Mouse (Mus musculus): ENCODE results near the gene Rarg. TPM values are rescaled to one million over a fixed set of nuclear protein-coding genes. Genes with fewer than 3 reads are reported as not detected.

The Rarg gene
- 10 to 100 TPM; 37.8 to 49.0 TPM for total RNA-seq (2023)

DNA sequence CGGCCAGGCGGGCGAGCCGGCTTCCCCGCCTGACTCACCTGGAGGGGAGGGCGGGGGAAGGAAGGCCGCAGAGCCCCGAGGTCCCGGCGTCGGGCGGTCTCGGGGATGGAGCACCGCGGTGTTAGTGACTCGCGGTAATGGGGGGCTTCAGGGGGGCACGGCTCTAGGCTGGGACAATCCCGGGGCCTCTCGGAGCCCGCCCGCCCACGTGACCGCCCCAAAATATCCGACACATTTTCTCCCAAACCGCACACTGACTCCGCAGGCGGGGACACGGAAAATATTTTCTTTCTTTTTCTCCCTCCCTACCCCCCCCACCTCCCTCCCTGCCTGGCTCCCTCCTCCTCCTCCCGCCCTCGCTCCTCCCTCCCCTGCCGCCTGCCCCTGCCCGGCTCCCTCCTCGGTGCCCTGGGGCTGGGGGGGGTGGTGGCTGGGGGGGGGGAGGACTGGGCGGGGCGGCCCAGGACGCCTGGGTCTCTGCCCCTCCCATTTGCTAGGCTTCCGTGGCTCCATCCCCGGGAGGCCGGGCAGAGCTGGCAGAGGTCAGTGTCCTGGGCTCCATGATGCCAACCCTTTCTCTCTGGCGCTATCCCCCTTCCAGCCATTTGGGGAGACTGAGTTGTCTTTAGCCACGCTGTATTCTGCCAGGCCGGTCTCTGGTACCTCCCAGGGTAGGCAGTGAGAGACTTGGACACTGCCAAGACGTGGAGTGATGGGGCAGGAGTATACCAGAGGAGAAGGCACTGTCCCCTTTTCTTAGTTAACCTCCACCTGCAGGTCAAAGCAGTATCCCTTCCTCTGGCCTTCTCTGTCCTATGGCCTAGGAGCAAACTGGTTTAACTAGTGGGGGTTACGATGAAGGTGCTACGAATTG lies at the start of gene Rarg:
Rarg (minus strand) TSS at position 316 of the 874 bp plus-strand sequence.

DNA sequence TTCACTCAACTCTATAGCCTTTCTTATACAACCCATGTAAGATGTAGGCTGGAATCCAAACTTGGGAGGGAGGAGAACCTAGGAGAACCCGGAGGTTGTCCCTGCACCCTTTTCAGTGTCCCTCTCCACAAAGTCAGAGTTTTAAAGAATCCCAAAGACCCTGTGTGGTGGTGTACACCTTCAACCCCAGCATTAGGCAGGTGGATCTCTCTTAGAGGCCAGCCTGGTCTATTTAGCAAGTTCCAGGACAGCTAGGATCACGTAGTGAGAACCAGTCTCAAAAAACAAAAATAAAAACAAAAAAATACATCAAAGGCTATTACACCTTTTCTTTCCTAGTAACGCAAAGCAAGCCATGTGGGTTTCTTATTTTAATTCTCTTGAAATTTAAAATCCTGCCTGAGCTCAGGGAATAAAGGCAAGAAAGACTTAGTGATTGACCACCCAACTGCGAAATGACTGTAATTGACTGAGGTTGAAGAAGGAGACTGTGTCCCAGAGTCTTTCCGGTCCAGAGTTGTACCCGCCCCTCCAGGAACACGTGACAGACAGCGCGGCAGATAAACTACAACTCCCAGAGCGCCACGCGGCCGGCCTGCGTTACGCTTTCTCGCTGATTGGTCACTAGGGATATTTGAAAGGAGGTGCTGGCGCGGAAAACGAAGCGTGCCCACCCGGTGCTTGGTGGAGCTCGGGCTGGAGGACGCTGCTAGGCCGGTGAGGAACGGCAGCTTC lies 38.5 kb upstream of the Rarg start, which contains the start of gene Espl1:
Espl1 (plus strand) TSS at position 634 of the 735 bp plus-strand sequence.

DNA sequence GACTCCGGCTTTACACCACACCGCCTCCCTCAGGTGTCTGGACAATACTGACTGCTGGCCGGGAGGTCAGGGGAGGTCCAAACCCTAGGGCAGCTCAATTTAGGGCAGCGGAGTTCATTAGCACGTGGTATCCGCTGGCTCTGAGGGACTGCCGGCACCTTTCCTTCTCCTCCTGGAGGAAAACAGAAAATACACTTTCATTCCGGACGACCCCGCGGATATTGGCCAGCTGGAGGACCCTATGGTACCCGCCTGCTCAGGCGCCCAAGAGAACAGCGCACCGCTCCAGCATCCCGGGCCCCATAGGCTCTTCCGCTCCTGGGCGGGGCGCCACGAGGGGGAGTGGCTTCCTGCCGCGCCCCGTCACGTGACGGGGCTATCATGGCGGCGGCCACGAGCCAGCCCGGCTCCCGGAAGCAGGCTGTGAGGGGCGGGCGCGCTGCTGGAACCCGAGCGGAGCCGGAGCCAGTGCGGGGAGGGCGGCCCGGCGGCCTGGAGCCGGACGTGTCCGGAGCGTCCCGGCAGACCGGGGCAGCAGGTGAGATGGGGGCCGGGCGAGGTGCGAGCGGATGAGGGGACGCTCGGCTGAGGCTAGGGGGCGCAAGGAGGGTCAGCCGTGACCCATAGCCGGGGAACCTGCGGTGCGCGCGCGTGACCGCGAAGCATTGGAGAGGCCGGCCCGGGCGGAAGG lies 21.9 kb upstream of the Rarg start, which contains the start of gene Mfsd5:
Mfsd5 (plus strand) TSS at position 363 of the 691 bp plus-strand sequence.

DNA sequence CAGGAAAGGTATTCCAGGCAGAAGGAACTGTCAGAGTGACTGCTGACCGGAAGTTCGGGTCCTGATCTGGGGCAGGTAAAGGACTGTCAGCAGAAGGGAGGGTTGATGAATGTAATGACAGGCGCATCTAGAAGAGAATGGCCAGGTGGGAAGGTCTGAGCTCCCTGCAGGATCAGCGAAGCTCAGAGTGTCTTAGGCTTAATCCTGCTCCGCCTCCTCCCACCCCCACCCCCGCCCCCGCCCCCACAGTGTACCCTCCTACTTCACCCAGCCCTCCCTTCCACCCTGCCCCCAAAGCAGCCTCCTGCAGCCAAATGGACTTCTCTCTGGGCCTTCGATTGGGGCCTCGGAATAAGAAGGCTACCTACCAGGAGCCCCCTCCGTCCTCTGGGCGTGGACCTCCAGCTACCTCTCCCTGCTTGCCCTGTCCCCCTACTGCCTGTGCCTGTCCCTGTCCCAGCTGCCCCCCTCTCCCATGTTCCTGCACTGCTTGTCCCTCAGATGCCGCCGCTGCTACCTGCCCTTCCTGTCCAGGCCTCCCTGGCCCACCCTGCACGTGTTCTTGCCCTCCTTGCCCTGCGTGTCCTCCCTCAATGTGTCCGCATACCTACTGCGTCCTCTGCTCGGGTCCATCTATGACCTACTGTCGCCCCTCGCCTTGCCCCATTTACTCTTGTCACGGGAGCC lies 13.1 kb upstream of the Rarg start, which contains the start of gene Gm9918:
Gm9918 (plus strand) TSS at position 290 of the 687 bp plus-strand sequence.

DNA sequence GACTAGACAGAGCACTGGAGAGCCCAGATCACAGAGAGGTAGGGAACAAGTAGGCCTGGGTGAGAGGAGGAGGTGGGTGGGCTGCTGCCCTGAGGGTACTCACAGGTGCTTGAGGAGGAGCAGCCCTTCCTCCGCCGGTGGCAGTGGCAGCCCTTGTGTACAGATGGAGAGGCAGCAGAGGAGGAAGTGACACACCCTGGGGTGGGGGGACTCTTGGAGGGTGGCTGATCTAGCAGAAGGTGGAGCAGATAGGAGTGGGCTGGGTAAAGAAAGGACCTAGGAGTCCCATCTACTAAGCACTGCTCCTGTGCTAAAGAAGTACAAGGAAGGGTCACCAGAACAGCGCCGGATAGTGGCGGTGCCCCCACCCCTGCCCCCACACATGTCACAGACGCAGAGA lies 25.6 kb downstream of the Rarg start, which contains the start of gene Itgb7:
Itgb7 (minus strand) TSS at position 197 of the 400 bp plus-strand sequence.

DNA sequence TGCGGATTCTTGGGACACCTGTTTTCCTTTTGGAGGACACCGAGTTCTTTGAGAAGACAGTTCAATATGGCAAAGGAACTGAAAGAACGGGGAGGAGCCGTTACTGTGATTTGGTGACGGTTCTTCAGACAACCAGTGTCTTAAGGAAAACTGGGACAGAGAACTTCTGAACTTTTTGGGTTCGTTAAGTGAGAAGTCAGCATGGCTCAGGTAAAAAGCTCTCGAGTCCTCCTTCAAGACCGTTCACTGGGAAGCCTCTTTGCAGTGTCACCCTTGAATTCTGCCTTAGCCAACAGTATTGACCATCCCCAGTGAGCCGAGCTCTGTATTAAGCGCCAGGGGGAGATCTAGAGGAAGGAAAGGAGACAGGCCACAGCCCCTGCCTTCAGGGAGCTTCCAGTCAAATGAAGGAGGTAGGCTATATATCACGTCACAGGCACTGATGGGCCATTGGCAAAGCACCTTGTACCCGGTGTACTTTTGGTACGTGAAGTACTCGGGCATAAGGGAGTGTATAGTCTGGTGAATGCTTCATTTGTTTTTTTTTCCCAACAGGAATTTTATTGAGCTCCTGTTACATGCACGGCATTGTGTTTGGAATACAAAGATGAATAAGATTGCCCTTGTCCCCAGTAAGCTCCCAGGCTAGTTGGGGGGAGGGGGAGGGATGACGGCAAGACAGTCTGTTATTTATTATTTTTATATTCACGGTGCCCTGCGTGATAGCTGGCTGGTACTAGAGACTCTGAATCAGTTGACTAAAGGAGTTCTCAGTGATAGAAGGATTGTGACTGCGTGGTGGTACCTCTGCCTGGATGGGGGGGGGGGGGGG lies 52.4 kb downstream of the Rarg start, which contains the start of gene Csad:
Csad (minus strand) TSS at position 51 of the 832 bp plus-strand sequence.

DNA sequence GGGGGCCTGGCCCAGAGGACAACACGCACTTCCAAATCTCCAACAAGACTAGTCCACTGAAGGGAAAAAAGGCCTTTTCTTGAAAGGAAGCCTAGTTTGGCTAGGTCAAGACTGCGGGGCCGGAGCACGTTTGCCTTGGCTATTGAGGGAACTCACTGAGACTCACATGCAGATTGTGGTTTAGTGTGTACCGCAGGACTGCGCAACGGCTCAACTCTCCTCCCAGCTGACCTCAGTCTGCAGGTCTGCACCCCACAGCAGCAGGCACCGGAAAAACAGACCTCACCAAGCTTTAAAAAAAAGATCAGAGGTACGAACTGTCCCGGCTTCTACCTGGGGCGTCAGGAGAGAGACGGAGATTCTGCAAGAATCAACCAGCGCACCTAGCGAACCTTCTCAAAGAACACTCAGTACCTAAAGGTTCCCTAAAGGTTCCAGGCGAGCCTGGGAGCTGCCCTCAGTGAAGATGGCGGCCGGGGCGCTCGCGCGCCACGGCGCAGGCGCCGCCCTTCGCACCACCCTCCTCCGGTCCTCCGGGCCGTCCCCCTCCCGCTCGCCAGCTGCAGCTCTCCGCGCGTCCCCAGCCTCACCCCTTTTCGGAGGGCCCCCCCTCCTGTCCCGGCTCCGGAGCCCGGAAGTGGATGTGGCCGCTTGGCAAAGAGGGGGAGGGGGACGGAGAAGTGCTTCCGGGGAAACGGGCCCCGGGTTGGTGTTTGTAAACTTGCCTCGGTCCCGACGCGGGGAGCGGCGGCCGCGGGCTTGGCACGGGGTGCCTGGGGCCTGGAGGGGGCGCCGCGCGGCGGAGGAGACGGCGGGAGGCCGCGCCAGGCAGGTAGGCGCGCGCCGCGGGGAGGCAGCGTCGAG lies 54.1 kb downstream of the Rarg start, which contains the start of gene Zfp740:
Zfp740 (plus strand) TSS at position 279 of the 864 bp plus-strand sequence.

Other genes starting within 250 kb of the Rarg start
- under 1 TPM; 0.26 to 0.73 TPM for gene Krt18, start 229.3 kb downstream of the Rarg start, total RNA-seq (2023)
- gene Eif4b, start 183.7 kb downstream of the Rarg start, total RNA-seq (2023) = 100 to 1,000 TPM; 127 to 136 TPM
- 1 to 10 TPM; 1.4 TPM for gene Tns2, start 157.1 kb downstream of the Rarg start, total RNA-seq (2023)
- 10 to 100 TPM; 21.7 to 27.2 TPM for gene Spryd3, start 121.3 kb downstream of the Rarg start, total RNA-seq (2023)
- not detected for gene Igfbp6, start 113.2 kb downstream of the Rarg start, total RNA-seq (2023)
- gene Soat2, start 107.0 kb downstream of the Rarg start, total RNA-seq (2023) = under 1 TPM; 0.62 to 0.87 TPM
- gene Zfp740, start 54.3 kb downstream of the Rarg start, total RNA-seq (2023) = 10 to 100 TPM; 78.9 to 84.1 TPM
- 10 to 100 TPM; 21.4 to 23.3 TPM for gene Csad, start 52.8 kb downstream of the Rarg start, total RNA-seq (2023)
- gene Itgb7, start 25.6 kb downstream of the Rarg start, total RNA-seq (2023) = 100 to 1,000 TPM; 191 to 291 TPM
- gene Gm9918, start 13.0 kb upstream of the Rarg start, total RNA-seq (2023) = not detected
- 10 to 100 TPM; 34.7 to 40.2 TPM for gene Mfsd5, start 21.9 kb upstream of the Rarg start, total RNA-seq (2023)
- 10 to 100 TPM; 37.9 to 49.1 TPM for gene Espl1, start 38.7 kb upstream of the Rarg start, total RNA-seq (2023)
- gene Pfdn5, start 68.6 kb upstream of the Rarg start, total RNA-seq (2023) = 100 to 1,000 TPM; 270 to 271 TPM
- gene Myg1, start 74.2 kb upstream of the Rarg start, total RNA-seq (2023) = 10 to 100 TPM; 30.6 to 32.7 TPM
- 10 to 100 TPM; 33.2 to 36.4 TPM for gene Aaas, start 93.3 kb upstream of the Rarg start, total RNA-seq (2023)
- gene Sp7, start 109.7 kb upstream of the Rarg start, total RNA-seq (2023) = not detected
- gene Sp1, start 148.6 kb upstream of the Rarg start, total RNA-seq (2023) = 100 to 1,000 TPM; 127 to 150 TPM
- 1 to 10 TPM in 1 of 2 experiments, under 1 TPM in 1; 0.24 to 1.1 TPM for gene Amhr2, start 187.8 kb upstream of the Rarg start, total RNA-seq (2023)
- 100 to 1,000 TPM; 364 to 378 TPM for gene Prr13, start 201.5 kb upstream of the Rarg start, total RNA-seq (2023)
- 100 to 1,000 TPM; 508 to 564 TPM for gene Pcbp2, start 213.0 kb upstream of the Rarg start, total RNA-seq (2023)
- 1 to 10 TPM; 5.0 to 5.4 TPM for gene Gm10337, start 246.2 kb upstream of the Rarg start, total RNA-seq (2023)

All from neutrophil, adult 59 days (primary cell).